Mouse (Mus musculus) lung, adult 2 months (tissue): ENCODE results near the gene Ssna1.

ENCODE experiments used
- CTCF ChIP-seq: fragments of 200-500 bp; IDR thresholded peaks from 2 replicates; pipeline ENCODE4 v1.5.1; 2011; ENCODE audit warnings: mild to moderate bottlenecking, low read length, control low read depth; ENCODE audit not compliant: insufficient read depth
- POLR2A ChIP-seq: fragments of 200-500 bp; IDR thresholded peaks from 2 replicates; pipeline ENCODE4 v1.6.1; 2011; ENCODE audit warnings: low read depth, mild to moderate bottlenecking, control low read depth, low read length, borderline replicate concordance; ENCODE audit errors: extremely low read depth

GRCm38 (mm10) chr2:25288734-25289345, 16.6 kb upstream of the Ssna1 start:
- no peak for TF ChIP-seq POLR2A
- no peak for TF ChIP-seq CTCF
